Mouse (Mus musculus) testis, adult 2 months (tissue): Measurements from ENCODE around the gene Zbtb22. TPM values are rescaled to one million over a fixed set of nuclear protein-coding genes. Genes with fewer than 3 reads are reported as not detected.

Experiments used
- H3K27ac ChIP-seq: fragments of 200-500 bp; 2 replicates; pipeline ENCODE4 v1.5.1; 2012; ENCODE audit warnings: low read depth, low read length; ENCODE audit not compliant: control insufficient read depth, insufficient read depth
- H3K27me3 ChIP-seq: fragments of 200-500 bp; 2 replicates; pipeline ENCODE4 v1.6.1; 2012; ENCODE audit warnings: mild to moderate bottlenecking, low read length, moderate library complexity; ENCODE audit not compliant: control insufficient read depth, insufficient read depth
- H3K36me3 ChIP-seq: fragments of 200-500 bp; 2 replicates; pipeline ENCODE4 v1.6.1; 2012; ENCODE audit warnings: mild to moderate bottlenecking, low read length; ENCODE audit not compliant: control insufficient read depth, insufficient read depth
- H3K4me1 ChIP-seq: fragments of 200-500 bp; 2 replicates; pipeline ENCODE4 v1.6.1; 2012; ENCODE audit warnings: low read length; ENCODE audit not compliant: control insufficient read depth, insufficient read depth
- H3K4me3 ChIP-seq: fragments of 200-500 bp; 2 replicates; pipeline ENCODE4 v1.5.1; 2012; ENCODE audit warnings: low read depth, mild to moderate bottlenecking, low read length, moderate library complexity, mixed read lengths; ENCODE audit not compliant: control insufficient read depth
- CTCF ChIP-seq: fragments of 200-500 bp; IDR thresholded peaks from 2 replicates; pipeline ENCODE4 v1.5.1; 2012; ENCODE audit warnings: low read depth, mild to moderate bottlenecking, inconsistent platforms, low read length, moderate library complexity; ENCODE audit not compliant: control insufficient read depth, insufficient read depth, insufficient replicate concordance
- POLR2A ChIP-seq: fragments of 200-500 bp; IDR thresholded peaks from 2 replicates; pipeline ENCODE4 v1.6.1; 2012; ENCODE audit warnings: low read depth, mild to moderate bottlenecking, inconsistent platforms, low read length, moderate library complexity; ENCODE audit not compliant: control insufficient read depth
- polyA plus RNA-seq: library from polyadenylated mRNA; depleted of rRNA; stranded (reverse); fragments of >200 nt; gene quantifications from 2 replicates; pipeline ENCODE4 v1.2.3, GENCODE M21; 2012

Gene Zbtb22
- polyA plus RNA-seq, 1 experiment, result 66.5 TPM

DNA sequence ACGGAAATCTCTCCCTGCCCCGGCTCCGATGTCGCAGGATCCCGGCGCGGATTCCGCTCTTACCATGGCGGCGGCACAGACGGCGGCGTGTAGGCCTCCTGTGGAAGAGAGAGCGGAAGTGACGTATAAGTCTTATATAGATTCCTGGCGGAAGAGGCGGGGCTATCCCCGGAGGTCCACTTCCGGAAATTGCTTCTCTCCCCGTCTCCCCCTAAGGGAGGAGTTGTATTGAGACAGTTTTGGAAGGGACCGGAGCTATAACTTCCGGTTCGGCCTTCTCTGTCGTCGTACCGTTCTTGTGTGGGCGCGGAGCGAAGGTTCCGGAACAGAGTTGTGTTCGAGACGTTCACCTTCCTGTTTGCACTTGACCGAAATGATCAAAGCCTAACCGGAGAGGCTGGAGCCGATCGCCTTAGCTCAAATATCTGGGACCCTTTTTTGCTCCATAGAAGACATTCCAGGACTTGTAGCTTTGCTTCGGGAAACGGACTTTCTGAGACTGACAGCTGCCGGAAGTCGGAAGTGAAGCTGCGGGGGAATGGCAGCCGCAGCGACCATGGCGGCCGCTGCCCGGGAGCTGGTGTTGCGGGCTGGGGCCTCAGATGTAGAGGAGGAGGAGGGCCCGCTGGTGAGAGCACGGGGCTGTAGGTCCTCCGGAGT, 40.0 kb downstream of the Zbtb22 start, which contains the start of the genes Vps52 and Rps18:
Gene Vps52 (plus strand): TSS at position 258 of the 660 bp plus-strand sequence.
Gene Rps18 (minus strand): TSS at position 447 of the 660 bp plus-strand sequence.
- Histone ChIP-seq H3K36me3 (no peaks in the 10 kb centered on the region; the same call in none of the 2 replicates), H3K4me3 (peak within 1 kb of the TSS; percentile 99), H3K27ac (peak within 1 kb of the TSS; percentile 95), H3K27me3 (no peaks in the 10 kb centered on the region), H3K4me1 (peaks cover 17% of the 10 kb centered on the region)
- TF ChIP-seq CTCF (no peak), POLR2A (peak; percentile 97)

DNA sequence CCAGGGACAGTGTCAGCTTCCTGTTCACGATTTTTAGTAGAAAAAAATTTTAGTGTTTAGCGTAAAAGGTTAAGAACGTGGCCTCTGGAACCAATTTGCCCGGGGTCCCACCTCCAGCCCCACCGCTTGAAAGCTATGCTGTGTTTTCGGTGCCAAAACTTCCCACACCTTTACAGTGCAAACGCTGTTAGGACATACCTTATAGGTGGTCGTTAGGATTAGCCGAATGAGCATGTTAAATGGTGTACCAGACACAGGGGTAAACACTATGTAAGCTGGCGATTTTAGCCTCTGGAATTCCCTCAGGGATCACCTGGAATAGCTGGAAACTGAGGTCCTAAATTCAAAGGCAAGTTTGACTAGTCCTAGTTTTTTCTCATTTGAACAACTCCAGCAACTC, 40.6 kb downstream of the Zbtb22 start:
- H3K4me1 ChIP-seq, result peaks cover 12% of the 10 kb centered on the region
- no peaks in the 10 kb centered on the region for H3K27me3 ChIP-seq
- TF ChIP-seq POLR2A (no peak), CTCF (no peak)
- H3K27ac ChIP-seq, result peak overlapping the region; percentile 95
- H3K4me3 ChIP-seq, result peak overlapping the region; percentile 99
- no peaks in the 10 kb centered on the region; the same call in none of the 2 replicates for H3K36me3 ChIP-seq

DNA sequence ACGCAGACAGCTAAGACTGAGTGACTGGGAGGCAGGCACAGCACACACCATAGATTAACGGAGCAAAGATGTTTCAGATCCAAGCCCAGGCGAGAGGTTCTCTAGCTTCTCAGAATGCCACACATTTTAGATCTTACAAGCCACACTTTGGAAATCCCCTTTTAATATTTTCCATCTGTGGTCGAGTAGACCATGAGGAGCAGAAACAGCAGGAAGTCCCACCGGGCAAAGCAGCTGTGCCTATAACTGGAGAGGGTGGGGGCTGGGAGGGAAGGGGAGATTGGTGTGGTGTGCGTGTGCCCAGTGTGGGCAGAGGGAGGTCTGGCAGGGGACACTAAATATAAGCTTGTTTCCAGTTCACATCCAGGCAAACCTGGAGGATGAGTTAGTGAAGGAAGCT, 41.8 kb downstream of the Zbtb22 start:
- Histone ChIP-seq H3K36me3 (no peaks in the 10 kb centered on the region; the same call in none of the 2 replicates), H3K27me3 (no peaks in the 10 kb centered on the region), H3K4me1 (peaks cover 5% of the 10 kb centered on the region), H3K4me3 (no peak overlapping the region), H3K27ac (no peak overlapping the region)
- TF ChIP-seq POLR2A (no peak), CTCF (no peak)

DNA sequence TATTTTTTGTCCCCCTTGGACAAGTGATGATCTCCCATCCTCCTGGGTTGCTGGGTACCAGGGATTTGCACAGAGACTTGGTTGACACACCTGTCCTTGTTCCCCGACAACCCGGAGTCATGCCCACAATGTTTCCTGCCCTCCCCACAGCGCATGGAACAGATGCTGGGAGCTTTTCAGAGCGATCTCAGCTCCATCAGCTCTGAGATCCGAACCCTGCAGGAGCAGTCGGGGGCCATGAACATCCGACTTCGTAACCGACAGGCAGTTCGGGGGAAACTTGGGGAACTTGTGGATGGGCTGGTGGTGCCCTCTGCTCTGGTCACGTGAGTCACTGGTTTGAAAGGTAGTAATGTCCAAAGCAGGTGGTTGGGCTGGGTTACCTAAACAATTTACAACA, 42.7 kb downstream of the Zbtb22 start:
- Histone ChIP-seq H3K27ac (no peak overlapping the region), H3K4me1 (peaks cover 5% of the 10 kb centered on the region), H3K36me3 (no peaks in the 10 kb centered on the region; the same call in none of the 2 replicates), H3K27me3 (no peaks in the 10 kb centered on the region), H3K4me3 (no peak overlapping the region)
- no peak for TF ChIP-seq CTCF
- TF ChIP-seq POLR2A, result no peak

DNA sequence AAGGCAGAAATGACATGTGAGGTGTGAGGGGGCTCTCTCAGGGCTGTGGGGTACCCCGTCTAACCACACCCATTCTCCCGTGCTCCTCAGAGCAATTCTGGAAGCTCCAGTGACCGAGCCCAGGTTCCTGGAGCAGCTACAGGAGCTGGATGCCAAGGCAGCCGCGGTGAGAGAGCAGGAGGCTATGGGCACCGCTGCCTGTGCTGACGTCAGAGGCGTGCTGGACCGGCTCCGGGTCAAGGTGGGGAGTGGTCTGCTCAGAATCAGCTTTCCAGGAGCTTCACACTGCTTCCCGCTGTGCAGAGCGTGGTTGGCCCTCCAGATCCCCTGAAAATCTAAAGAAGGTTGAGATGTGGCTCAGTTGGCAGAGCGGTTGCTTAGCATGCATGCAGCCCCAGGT, 43.4 kb downstream of the Zbtb22 start:
- H3K36me3 ChIP-seq, result no peaks in the 10 kb centered on the region; the same call in none of the 2 replicates

DNA sequence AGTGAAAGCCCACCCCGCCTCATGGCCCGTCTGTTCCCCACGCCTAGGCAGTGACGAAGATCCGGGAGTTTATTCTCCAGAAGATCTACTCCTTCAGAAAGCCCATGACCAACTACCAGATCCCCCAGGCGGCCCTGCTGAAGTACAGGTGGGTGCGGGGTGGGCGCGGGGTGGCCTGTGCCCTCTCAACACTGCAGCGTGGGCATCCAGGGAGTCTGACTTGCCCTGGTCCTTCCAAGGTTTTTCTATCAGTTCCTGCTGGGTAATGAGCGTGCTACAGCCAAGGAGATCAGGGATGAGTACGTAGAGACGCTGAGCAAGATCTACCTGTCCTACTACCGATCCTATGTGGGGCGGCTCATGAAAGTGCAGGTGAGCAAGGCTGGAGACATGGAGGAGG, 44.2 kb downstream of the Zbtb22 start:
- H3K4me3 ChIP-seq, result no peak overlapping the region
- TF ChIP-seq CTCF, result no peak
- no peak for TF ChIP-seq POLR2A
- H3K27me3 ChIP-seq, result no peaks in the 10 kb centered on the region
- H3K4me1 ChIP-seq, result peaks cover 3% of the 10 kb centered on the region
- no peak overlapping the region for H3K27ac ChIP-seq
- no peaks in the 10 kb centered on the region; the same call in none of the 2 replicates for H3K36me3 ChIP-seq

More for the DNA sequence above, 43.4 kb downstream of the Zbtb22 start:
- Histone ChIP-seq H3K27me3 (no peaks in the 10 kb centered on the region), H3K4me3 (no peak overlapping the region), H3K4me1 (peaks cover 5% of the 10 kb centered on the region), H3K27ac (no peak overlapping the region)
- TF ChIP-seq POLR2A (no peak), CTCF (no peak)

DNA sequence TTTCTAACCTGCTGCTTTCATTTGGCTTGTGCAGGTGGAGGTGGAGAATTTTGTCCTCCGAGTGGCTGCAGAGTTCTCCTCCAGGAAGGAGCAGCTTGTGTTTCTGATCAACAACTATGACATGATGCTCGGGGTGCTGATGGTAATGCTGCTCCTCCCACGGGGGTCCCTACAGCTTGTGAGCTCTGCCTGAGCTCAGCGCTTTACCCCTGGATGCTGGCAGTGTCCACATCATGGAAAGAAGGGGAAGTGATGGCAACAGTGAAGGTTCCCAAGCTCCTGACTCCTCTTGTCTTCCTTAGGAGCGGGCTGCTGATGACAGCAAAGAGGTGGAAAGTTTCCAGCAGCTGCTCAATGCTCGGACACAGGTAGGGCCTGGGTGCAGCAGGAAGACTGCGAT, 47.2 kb downstream of the Zbtb22 start:
- Histone ChIP-seq H3K4me3 (no peak overlapping the region), H3K27me3 (no peaks in the 10 kb centered on the region), H3K36me3 (no peaks in the 10 kb centered on the region; the same call in none of the 2 replicates), H3K4me1 (no peaks in the 10 kb centered on the region), H3K27ac (no peak overlapping the region)
- TF ChIP-seq CTCF, result no peak
- no peak for TF ChIP-seq POLR2A
